Mouse (Mus musculus) cerebellum, adult 2 months (tissue): ENCODE results near the gene Rpl37a.
A peak's percentile ranks its signal among the peaks of the same experiment; 100 is the strongest.

Experiments used
- CTCF ChIP-seq: fragments of 200-500 bp; IDR thresholded peaks from 2 replicates; pipeline ENCODE4 v1.5.1; 2011; ENCODE audit warnings: low read depth, mild to moderate bottlenecking, control low read depth, low read length, moderate library complexity, borderline replicate concordance; ENCODE audit not compliant: insufficient read depth
- POLR2A ChIP-seq: fragments of 200-500 bp; IDR thresholded peaks from 2 replicates; pipeline ENCODE4 v1.6.1; 2011; ENCODE audit warnings: low read length, control low read depth, borderline replicate concordance; ENCODE audit not compliant: insufficient read depth

- TF ChIP-seq CTCF (peak; percentile 81), POLR2A (no peak)
Observed at GRCm38 (mm10) chr1:72718846-72719245, 7.8 kb downstream of the Rpl37a start.
